Mouse (Mus musculus) retina, postnatal 1 day (tissue): ENCODE results near the gene Dapk3.
A peak's percentile ranks its signal among the peaks of the same experiment; 100 is the strongest.
"Not testable (repeated sequence)": the region's sequence is repeated elsewhere in the genome, so short reads cannot be mapped to it uniquely, and the experiment has no call there.

ENCODE experiments used
- DNase-seq: peaks from one replicate; pipeline ENCODE4 v3.0.0-alpha.2; 2012

Dapk3 gene

DNA sequence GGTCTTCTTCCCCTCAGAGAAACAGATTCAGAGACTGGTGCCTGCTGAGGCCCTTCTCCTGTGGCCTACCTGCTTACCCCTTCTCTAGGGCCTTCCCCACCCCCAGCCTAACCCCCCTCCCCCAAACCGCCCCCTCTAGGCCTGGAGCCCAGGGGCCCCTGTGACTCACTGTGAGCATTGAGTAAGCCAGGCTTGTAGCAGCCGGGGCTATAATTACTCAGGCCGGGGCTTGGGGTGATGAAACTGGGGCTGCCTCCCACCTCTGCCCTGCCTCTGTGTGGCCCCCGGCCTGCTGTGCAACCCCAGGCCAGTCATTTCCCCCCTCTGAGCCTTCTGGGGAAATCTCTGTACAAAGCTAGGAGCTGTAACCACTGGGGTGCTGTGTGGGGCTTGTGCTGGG is 36.5 kb upstream of the Dapk3 start:
- DNase-seq = no peak

DNA sequence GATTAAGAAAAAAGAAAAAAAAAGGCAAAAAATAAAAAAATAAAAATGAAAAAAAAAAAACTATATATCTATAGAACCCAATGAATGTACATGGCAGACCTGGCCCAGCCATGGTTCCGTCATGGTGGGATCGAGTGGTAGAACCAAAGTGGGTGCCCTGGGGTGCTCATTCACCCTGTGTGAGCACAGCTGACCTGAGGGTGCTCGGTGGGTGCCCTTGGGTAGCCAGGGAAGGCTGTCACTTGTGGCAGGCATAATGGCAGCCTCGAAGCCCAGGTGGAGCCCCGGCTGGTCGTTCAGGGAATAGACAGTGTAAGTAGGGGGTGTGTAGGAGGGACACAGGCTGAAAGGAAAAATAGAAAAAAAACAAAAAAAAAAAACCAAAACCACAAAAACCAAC is 31.5 kb upstream of the Dapk3 start:
- no peak for DNase-seq

DNA sequence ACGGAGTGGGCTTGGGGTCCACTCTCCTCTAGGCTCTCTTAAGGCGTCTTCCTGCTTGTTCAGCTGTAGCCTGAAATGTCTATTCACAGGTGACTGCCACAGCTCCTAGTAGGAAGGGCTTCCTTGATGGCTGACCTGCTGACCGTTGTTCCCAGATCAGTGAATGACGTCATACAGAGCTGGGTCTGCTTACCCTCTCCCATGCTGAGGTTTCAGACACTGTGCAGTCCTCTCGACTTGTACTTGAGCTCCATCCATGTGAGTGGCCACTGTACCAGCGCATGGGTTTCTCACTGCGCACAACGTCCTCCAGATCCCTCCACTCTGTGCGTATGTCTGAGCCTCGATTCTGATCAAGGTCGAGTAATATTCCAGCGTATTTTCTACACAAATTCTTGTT is 30.2 kb upstream of the Dapk3 start:
- DNase-seq = no peak

DNA sequence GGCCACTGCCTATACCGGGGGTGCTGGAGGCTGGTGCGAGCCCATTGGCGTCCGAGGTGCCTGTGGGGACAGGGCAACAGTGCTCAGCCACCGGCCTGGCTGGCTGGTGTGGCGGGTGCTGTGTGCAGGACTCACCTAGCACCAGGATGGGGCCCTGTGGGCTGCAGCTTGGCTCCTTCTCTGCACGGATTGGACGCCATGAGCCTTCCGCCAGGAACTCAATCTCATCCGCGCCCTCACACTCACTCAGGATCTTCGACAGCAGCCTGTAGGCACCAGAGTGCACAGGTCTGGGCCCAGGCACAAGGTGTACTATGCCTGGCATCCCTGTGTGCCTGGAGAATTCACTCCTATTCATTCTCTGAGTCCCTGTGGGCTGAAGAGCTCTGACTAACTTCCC is 28.5 kb upstream of the Dapk3 start:
- no peak for DNase-seq

DNA sequence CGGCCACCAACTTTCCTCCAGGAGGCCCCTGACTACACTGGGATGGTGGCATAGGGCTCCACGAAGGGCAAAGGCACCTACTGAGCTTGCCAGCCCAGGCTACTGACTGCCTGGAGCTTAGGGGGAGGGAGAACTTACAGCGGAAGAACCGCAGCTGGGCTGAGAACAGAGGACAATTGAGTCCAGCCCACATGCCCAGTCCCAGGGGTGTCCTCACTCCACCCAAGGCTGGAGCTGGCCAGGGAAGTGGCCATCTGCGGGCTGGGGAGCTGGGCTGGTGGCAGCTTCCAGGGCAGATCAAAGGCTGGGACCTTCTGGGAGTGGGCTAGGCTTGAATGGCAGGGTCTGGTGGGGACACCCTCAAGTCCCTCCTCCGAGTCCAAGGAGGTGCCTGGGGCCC is 28.1 kb upstream of the Dapk3 start:
- DNase-seq = no peak

DNA sequence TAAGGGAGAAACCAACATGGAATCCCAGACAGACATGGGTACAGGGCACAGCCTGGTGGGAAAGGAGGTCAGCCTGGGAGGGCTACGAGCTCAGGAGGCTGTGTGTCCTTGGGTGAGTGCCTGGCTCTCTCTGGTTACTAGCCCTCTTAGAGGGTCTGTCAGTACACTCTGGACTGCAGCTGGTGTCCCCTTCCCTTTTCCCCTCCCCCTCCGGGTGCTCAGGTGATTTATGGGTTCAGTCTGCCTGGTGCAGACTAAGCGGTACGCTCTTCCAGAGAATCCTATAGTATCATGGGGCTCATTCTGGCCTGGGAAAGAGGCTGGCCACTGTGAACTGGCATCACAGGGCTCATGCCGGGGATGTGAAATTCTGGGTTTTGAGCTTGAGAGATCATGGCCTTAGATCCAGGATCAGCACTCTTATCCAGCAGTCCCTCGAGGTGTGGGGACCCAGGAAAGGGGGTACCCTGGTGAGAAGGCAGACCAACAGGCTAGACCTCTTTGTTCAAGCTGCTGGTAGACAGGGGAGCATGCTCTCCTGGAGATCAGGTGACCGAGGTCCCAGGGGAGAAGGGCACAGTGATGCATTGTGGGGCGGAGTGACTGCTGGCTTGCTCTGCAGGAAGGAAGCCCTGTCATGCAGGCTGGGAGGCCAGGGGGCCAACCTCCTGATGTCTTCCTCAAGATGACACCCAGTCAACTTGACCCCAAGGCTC is 21.0 kb upstream of the Dapk3 start:
- DNase-seq = no peak

DNA sequence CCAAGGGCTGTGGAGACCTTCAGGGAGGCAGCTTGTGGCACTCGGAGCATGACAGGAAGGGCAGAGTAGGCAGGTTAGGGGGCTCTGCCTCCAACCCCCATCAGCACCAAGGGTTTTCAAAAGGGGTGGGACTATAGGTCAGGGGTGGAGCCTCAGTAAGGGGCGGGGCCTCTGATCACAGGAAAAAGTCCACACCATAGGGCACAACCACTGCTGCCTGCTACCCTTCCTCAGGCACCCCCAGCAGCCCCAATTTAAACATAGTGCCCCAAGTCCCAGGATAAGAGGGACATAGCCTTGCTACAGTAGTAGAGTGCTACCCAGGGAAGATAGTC is 20.5 kb upstream of the Dapk3 start:
- DNase-seq = no peak

DNA sequence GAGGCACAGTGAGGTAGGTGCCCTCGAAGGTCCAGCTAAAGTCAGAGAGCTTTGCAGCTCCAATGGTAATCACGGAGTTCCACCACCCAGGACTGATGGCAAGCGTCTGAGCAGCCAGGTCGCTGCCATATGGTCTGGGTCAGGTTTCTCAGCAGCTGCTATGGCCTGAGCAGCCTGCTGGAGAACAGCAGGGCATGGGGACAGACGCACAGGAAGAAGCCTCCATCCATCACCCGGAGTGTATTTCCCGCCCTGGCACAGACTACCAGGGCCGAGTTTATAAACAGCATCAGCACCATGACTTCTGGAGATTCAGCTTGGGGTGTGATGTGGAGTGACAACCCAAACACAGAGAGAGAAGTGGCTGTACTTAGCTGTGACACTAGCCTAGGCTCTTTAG is 17.7 kb upstream of the Dapk3 start:
- no peak for DNase-seq

DNA sequence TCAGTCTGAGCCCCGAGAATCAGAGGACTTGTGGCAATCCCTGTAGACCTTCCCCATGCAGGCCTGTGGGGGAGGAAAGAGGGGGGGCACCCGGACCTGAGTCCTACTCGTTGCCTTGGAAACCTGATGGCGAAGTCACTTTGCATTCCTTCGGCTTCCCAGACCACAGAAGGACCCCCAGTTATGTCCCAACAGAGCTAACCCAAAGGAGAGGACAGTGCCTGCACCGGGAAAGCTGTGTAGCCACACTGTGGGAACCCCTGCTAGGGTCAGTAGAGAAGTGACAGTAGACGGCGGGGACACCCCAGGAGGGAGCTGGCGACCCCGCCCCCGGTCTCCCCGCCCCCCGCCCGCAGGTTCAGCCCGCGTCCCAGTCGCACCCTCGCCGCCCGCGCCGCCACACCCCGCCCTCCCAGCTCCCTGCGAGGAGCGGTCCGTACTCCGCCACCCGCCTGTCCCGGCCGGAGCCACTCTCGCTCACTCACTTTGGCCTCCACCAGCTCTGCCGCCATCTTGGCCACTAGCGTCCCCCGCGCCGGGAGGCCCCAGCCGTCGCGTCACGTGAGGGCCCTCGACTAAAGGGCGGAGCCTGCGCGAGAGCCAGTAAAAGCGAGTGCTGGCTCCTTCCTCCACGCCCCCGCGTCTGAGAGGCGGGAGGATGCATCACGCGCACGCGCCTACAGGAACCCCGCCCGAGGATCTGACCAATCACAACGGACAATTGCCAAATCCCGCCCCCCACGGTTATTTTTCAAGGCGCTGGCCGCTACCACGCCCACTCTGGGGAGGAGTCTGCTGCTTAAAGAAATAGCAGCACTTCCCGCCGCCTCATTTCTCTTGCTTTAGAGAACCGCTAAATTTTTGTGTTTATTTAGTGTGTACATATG is 15.4 kb upstream of the Dapk3 start, which contains the start of gene Pias4:
Gene Pias4, minus strand, starts transcription at position 724 of the 887 bp plus-strand sequence.
- DNase-seq = peak; percentile 100

DNA sequence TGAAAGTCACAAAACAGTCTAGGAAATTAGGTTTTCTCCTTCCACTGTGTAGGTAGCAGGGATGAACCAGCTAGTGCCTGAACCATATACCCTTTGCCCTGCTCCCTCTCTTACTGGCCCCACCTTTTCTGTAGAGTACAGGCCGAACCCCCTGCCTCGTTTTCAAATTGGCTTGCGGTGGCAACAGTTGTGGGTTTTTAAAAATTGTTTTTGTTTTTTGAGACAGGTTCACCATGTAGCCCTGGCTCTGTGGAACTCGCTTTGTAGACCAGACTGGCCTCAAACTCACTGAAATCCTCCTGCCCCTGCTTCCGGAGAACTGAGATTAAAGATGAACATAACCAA is 14.7 kb upstream of the Dapk3 start:
- DNase-seq = no peak

DNA sequence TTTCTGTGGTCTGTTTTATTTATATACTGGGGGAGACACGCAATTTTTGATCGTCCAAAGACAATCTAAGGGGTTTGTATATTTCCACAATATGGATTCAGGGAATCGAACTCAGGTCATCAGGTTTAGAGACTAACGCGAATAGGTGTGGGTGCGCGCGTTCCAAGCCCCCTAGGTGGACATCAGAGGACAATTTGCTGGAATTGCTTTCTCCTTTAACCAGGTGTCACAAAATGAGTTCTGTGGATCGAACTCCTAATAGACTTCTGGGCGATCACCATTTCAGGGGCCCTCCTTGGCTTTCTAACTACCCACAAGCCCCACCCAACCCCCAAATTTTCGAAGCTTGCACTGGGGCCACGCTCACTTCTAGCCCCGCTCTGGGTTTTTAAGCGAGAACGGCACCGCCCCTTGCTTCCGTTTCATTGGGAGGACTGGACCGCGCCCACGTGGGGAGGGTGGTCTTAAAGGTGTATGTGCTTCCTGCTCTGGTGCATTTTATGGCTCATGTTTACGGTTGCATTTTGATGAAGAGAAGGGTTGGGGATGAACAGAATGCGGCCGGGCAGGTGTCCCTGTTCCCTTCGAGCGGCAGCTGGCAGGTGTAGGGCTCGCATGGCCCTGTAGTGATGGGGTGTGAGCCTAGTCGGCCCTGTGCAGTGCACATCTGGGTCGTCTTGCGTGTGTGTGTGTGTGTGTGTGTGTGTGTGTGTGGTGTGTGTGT is 14.1 kb upstream of the Dapk3 start:
- DNase-seq = peak; percentile 86

DNA sequence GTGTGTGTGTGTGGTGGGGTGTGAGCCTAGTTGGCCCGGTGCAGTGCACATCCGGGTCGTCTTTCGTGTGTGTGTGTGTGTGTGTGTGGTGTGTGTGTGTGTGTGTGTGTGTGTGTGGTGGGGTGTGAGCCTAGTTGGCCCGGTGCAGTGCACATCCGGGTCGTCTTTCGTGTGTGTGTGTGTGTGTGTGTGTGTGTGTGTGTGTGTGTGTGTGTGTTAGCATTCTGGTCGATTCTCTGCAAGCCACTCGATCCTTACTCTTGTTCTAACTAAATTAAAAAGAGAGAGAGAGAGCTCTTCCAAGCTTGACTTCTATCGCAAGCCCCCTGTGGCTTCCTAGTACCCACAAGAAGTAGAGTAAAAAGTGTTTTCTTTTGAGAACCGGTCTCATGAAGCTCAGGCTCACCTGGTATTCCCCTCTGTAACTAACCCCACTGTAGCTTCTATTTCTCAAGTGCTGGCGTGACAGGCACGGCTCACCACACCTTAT is 13.3 kb upstream of the Dapk3 start:
- DNase-seq = not testable (repeated sequence)

DNA sequence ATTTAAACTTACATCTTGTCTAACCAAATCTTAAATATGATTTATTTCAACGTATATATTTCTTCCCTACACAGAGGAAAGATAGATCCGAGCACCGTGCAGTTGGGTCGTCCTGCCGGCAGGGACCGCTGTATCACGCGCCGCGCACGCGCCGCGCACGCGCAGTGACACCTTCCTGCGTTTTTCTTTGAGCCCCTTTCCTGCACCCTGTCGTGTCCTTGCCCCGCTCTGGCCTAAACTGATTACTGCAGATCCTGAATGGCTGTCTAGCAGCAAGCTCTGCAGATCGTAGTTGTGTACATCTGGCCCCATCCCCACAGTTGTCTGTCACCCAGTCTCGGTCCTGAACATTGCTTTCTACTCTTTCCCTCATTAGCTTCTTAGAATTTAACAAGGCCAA is 9.7 kb upstream of the Dapk3 start:
- DNase-seq = peak; percentile 90

DNA sequence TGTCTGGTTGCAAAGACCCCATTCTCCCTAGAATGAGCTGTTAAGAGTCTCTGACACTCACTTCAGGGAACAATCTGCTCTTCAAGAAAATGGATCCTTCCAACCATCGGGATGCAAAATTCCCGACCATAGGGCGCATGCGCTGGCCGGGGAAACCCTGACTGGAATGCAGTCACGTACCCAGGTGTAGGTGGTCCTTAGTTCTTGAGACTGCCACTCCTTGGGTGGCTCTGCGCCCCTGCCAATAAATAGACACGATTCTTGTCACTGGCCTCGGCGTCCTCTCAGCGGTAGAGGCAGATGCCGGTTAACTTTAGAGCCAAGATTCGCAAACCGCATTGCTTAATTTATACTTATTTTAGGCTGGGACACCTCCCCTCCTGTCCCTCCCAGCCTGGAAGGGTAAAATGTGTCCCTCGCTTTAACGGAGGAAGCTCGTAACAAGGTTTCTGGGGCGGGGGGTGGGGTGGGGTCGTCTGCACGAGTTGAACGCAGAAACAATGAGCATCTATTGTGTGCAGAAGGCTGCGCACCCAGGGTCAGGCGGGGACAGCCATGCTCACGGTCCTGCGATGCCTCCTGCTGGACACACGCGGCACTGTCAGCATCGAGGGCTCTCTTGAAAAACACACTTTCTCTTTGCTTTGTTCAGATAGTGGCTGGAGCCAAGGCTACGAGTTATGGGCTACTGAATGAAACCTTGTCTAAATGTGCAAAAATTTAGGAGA is 8.0 kb upstream of the Dapk3 start:
- peak; percentile 92 for DNase-seq

DNA sequence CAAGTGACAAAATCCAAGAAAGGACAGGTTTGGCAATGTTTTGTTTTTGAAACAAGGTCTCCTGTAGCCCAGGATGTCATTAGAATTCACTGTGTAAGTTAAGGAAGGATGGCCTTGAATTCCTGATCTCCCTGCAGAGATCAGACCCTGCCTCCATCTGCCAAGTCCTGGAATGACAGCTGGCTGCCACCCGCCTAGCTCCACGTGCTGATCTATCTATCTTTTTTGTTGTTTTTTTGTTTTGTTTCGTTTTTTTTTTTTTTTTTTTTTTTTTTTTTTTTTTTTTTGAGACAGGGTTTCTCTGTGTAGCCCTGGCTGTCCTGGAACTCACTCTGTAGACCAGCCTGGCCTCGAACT is 7.5 kb upstream of the Dapk3 start:
- DNase-seq = not testable (repeated sequence)

DNA sequence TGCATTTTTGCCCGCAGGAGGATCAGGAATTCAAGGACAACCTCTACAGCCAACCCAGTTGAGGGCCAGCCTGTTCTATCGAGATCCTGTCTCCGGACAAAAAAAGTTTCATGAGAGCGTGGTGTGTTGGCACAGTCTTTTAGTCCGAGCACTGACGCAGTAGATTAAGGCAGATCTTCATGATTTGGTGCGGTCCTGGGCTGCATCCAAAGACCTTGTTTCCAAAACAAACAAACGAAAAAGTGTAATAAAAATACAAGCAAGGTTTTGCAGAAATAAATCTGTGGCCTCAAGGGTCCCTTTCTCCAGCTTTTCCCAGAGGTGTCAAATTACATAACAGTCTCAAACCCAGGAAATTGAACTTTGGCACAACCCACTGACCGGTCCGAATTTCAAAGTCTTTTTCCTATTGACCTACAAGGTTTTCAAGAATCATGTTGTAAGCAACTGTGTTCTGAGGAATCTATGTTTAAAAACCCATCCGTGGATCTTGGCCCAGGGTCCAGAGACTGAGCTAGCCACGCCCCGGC is 6.8 kb upstream of the Dapk3 start:
- DNase-seq = no peak

DNA sequence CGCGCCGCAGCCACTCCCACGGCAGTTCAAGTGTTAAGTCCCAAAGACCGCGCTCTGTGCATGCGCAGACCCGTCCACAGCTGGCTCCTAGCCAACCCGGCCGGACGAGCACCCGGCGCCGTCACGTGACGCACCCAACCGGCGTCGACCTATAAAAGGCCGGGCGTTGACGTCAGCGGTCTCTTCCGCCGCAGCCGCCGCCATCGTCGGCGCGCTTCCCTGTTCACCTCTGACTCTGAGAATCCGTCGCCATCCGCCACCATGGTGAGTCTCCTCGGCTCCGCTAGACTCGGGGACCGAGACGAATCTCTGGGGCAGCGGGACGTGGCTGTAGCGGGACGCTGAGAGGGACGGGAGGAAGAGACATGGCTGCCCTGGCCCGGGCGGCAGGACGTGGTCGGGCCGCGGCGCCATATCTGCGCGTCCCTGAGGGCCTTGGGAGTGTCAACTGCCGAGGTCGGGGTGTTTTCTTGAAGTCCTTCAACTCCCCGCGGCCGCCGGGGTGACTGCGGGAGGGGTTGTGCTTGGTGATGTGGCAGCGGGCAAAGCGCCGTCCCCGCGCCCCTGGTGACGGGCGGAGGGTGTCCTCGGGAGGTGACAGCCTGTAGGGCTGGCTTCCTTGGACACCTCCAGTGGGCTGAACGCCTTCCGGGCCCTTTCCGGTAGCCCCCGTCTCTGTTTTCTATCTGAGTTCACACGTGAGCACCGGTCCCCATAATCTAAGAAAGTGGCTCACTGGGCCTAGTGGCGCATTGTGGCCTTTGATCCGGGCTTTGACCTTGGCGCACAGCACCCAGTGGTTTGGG is 6.1 kb upstream of the Dapk3 start, which contains the start of gene Eef2:
Gene Eef2, plus strand, starts transcription at position 166 of the 806 bp plus-strand sequence.
- DNase-seq = peak; percentile 98

DNA sequence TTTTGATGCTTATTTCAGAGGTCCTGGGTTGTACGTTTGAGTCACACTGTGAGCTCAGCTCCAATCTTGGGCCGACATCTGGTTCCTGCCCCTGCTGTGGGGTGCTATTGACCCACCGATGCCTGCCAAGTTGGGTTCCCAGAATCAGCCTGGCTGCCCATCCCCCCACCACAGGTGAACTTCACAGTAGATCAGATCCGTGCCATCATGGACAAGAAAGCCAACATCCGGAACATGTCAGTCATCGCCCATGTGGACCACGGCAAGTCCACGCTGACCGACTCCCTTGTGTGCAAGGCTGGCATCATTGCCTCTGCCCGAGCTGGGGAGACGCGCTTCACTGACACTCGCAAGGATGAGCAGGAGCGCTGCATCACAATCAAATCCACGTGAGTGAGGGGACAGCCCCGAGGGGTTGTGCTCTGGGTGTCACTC is 5.3 kb upstream of the Dapk3 start:
- DNase-seq = no peak

DNA sequence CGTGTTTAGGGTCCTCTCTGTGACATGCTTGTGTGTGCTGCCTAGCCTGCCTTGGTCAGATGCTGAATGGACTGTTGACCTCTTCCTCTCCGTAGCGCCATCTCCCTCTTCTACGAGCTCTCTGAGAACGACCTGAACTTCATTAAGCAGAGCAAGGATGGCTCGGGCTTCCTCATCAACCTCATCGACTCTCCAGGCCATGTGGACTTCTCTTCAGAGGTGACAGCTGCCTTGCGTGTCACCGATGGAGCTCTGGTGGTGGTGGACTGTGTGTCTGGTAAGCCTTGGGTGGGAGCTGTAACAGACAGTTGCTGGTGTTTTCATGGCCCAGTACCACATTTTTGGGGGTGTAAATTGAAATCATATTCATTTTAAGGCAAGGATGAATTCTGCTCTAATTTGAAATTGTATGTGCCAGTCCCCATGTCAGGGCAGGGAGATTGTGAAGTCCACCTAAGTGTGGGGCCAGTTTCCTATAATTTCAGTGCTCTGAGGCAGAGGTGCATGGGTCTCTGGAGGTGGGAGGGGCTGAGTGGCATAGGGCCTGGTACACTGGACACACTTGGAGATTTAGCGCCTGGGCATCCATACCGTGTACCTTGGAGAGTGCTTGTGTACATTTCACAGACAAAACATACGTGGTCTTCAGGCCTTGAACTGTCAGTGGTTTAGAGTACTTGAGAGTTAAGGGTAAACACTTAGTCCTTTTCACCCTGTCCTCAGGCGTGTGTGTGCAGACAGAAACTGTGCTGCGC is 4.7 kb upstream of the Dapk3 start:
- DNase-seq = no peak

DNA sequence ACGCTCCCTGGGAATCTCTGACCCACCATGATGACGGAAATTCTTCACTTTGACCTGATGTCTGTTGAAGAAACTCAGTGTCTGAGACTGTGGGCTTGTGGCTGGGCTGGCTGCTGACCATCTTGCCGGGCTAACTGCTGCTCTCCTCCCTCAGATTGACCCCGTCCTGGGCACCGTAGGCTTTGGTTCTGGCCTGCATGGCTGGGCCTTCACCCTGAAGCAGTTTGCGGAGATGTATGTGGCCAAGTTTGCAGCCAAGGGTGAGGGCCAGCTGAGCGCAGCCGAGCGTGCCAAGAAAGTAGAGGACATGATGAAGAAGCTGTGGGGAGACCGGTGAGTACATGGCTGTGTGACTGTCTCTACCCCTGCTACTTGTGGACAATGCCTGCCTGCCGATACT is 3.9 kb upstream of the Dapk3 start:
- DNase-seq = no peak
